Mouse (Mus musculus) urinary bladder, postnatal 14 days (tissue): Measurements from ENCODE around the gene Ddx4.
A peak's percentile ranks its signal among the peaks of the same experiment; 100 is the strongest.
"Not testable (repeated sequence)": the region's sequence is repeated elsewhere in the genome, so short reads cannot be mapped to it uniquely, and the experiment has no call there.

Source experiments
- DNase-seq: peaks from one replicate; pipeline ENCODE4 v3.0.0; 2021; ENCODE audit warnings: low spot score

Gene Ddx4

DNA sequence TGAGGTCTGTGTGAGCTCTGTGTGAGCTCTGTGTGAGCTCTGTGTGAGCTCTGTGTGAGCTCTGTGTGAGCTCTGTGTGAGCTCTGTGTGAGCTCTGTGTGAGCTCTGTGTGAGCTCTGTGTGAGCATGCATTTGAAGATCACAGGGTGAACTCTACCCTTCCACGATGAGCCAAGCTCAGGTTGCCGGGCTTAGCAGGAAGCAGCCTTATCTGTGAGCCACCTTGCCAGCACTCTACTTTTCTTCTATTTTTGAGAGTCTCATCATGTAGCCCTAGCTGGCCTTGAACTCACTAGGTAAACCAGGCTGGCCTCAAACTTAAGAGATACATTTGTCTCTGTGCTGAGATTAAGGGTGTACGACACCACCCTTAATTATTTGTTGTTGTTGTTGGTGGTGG, 15.8 kb downstream of the Ddx4 start:
- DNase-seq: no peak

DNA sequence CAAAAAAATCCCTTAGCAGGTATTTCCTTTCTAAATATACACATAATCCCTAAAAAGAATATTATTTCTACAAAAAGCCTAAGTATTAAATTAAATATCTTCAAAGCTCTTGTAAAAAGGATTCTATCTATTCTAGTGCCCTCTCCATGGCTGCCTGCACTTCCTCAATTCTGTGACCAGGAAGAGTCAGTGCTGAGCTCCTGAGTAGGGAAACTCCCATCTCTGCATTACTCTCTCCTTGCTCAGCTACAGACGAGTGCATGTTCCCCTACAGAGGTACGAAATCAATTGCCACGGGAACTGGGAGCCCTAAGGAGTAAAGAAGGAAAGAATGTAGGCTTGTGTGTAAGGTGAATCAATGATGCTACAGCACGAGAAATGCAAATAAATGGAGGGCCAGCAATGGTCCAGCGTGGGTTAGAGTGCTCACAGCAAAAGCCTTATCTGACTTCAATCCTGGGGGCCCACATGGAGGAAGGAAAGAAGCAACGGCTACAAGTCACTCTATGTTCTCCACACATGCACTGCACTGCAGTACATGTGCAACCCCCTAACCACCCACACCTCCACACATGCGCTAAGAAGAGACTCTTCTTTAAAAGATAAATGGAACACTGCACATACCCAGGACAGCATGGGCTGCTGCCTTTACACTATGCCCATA, 17.0 kb downstream of the Ddx4 start:
- DNase-seq: no peak

DNA sequence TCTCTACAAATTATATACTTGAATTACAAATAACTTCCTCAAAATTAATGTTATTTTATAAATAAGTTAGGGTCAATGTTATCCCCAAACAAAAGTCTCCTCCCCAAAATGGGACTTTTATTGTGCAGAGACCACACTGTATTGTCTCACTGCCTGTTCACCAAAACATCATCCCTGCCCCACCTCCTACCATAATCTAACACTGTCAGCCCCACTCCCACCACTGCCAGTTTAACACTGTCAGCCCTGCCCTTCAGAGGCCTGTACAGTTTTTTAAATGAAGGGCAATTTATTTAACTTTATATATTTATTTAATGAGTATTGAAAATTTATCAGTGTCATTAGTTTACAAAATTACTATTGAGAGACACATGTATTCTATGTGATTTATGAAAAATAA, 26.7 kb downstream of the Ddx4 start:
- DNase-seq: no peak

DNA sequence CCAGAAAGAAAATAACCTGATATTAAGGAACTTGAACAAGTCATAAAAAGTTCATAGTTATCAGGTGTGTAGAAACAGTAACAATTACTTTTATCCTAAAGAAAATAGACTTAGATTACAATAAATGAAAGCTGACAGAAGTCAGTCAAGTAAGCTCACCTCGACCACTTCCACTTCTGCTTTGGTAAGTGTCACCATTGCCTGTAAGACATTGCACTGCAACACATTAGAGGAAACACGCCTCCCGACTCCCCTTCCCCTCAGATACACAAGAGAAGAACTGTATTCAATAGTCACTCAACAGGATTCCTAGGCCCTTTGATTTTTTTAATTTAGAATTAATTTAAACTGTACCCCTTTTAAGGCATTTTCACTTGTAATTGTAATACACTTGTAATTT, 27.7 kb downstream of the Ddx4 start:
- no peak for DNase-seq

DNA sequence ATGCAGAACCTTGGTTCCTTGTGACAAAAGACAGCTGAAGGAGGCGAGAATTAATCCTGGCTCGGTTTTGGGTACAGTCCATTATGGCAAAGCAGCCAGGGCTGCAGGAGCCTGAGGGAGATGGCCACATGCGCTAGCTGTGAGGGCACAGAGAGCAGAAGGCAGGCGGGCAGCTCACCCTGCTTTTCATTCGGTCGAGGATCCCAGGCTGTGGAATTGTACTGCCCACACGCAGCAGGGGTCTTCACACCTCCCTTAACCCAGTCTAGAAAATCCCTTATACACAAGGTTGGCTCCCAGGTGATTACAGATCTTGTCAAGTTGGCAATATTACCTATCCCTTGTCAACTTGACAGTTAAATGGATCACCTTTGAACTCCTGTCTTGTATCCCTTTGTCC, 28.6 kb downstream of the Ddx4 start:
- no peak for DNase-seq

DNA sequence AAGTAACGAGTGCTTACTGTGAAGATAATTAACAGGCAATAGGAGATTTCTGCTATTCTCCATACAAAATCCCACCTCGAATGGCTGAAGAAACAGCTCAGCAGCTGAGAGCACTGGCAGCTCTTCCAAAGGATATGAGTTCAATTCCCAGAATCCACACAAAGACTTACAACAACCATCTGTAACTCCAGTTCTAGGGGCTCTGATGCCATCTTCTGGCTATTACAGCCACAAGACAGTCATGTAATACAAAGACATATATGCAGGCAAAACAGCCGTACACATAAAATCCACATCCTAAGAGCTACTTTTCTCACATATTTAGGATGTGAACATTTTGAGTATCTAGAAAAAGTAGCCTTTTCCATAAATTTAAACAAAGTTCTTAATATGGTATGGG, 30.7 kb downstream of the Ddx4 start:
- DNase-seq: no peak

DNA sequence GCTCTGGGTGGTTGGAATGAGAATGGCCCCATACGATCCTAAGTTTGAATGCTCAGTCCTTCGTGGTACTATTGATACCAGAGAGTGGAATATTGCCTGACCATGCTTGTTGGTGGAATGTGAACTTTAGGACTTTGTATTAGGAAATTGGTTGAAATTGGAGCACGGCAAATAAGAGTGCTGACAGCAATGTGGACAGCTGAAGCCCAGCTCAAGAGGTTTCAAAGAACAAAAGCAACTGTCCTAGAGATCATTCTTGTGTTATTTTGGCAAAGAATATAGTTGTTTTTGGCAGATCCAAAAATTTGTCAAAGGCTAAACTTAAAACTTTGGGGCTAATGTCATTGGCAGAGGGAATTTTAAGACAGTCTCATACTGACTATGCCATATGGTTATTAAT, 43.7 kb downstream of the Ddx4 start:
- no peak for DNase-seq

DNA sequence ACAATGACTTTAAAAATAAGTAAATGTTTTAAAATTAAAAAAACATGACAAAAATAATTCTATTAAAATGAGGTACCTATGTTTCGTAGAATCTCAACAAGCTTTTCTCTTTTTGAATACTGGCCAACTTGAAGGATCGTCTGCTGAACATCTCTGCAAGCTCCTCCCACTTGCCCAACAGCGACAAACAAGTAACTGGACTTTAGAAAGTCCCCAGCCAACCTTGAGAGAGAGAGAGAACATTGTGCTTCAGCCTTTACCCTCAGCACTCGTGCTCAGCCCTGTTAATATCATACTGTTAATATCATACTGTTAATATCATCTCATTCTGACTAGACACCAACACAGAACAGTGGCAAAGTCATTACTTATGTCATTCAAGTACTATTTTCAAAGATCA, 47.9 kb downstream of the Ddx4 start:
- DNase-seq: no peak

DNA sequence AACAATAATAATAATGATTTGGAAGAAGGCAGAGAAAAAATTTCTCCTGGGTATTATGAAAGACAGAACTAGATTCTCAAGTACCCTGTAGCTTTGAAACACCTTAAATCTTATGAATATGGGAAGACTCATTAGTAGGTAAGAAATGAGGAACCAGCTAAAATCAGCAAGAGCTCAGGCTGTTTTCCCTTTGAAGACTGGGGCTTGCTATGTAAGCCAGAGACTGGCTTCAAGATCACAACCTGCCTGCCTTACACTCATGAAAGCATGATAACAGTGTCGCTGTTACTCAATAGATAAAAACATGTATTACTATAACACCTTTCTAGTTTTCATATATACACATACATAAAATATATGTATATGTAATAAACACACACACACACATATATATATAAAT, 48.4 kb downstream of the Ddx4 start:
- no peak for DNase-seq

DNA sequence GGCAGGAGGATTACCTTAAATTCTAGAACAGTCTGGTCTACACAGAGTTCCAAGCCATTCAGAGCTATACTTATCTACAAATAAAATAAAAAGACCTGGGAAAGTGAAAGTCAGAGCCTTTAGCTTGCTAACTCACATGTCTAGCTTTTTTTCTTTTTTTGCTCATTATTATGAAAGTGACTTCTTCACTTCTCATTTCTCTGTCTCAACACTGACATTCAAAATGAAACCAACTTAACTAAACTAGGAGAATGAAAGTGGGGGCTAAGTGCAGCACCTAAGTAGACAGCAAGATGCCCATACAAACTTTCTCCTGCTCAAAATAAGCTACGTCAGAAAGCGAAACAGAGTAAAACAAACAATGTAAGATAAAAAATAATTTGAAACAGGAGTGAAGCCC, 49.7 kb downstream of the Ddx4 start:
- DNase-seq: no peak

DNA sequence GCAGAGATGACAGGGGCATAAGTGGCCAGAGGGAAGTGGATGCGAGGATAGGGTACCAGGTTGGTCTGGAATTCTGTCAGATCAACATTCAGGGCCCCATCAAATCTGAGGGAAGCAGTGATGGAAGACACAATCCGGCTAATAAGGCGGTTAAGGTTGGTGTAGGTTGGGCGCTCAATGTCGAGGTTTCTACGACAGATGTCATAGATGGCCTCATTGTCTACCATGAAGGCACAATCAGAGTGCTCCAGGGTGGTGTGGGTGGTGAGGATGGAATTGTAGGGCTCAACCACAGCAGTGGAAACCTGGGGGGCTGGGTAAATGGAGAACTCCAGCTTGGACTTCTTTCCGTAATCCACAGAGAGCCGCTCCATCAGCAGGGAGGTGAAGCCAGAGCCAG, 58.0 kb downstream of the Ddx4 start, which contains the start of gene Il31ra:
Gene Il31ra, minus strand, starts transcription at position 101 of the 400 bp plus-strand sequence.
- not testable (repeated sequence) for DNase-seq

DNA sequence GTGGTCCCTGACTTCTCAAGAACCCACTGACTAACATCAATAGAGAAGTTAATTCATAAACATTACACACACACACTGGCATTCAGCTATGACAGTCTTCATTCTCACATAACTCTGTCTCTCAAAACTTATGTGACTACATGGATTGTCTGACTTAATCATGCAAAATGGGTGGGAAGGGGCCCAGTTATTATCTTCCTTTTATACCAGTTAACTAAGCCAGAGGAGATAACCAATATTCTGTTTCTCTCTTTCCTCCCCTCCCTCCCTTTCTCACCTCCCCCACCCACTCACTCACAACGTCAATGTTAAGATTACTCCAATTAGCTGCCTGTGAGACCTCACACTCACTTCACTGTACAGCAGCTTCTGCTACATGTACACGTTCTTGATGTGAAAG, 62.0 kb downstream of the Ddx4 start:
- DNase-seq: no peak

DNA sequence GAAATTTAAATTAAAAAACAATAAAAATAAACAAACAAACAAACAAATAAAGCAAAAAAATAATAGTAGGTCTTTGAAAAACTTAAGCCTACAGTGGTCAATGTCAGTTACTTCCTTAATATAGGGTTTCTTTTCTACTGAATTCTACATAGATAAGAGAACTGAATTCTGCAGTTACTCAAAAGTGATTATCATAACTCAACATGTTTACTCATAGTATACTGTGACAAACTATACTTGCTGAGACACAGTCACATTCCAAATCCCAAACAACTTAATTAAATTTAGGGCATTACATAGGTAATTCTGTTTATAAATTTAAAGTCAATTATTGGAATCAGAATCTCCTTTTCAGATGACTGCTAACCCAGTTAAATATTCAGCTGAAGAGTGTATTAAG, 62.6 kb downstream of the Ddx4 start:
- no peak for DNase-seq

DNA sequence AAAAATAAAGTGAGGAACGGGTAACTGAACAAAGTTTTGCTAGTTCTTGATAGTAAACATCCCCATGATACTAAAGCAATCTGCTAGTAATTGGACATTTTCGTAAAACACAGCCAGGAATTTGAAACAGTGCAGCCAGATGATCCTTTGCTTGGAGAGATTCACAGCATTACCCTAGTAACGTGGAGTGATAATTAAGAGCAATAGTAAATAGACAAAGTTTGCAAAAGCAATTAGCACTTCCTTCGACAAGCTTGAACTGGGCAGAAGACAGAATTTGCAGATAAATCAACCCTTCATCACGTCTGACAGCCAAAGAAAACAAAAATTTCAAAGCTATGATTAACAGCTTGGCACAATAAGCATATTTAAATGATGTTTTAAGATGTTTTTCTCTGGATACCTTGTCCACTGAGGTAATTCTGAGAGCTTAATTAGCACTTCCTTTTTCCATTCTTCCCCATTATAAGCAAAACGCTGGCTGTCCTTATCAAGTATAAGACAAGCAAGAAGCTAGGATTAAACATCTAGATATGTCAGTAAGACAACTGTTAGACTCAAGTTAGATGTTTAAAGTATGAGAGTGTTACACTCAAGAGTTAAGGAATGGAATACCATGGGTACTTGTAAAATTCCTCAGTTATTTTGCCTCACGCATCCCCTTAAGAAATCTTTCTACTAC, 67.6 kb downstream of the Ddx4 start:
- DNase-seq: no peak

DNA sequence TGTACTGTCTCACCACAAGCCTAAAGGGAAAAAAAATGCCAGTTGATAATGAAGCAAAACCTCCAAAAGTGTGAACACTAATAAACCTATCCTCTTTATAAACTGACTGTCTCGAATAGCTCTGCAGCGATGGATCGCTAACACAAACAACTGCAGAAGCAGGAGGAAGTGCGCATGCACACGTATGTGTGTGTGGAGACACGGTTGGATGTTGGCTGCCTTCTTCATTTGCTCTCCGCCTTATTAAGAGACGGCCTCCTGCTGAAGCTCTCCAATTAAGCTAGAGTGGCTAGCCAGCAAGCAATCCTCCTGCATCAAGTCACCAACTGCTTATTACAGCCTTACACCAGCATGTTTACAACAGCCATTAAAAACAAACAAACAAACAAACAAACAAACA, 70.0 kb downstream of the Ddx4 start:
- no peak for DNase-seq

DNA sequence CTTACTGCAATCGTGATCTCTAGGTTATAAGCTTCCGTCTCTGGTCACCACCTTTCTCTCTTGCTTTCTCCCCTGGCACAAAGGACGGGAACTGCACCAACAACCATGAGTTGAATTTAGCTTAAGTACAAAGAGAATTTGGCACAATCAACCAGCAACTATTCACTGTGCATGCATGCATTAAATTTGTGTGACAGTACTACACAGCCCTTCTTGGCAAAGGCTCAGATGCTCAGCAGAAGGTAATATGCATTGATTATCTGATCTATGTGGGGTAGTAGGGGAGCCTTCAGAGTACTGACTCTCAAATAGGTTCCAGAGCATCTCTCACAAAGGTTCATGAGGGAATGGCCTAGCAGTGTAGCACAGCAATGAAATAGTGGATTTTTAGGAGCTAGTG, 70.5 kb downstream of the Ddx4 start:
- DNase-seq: no peak

DNA sequence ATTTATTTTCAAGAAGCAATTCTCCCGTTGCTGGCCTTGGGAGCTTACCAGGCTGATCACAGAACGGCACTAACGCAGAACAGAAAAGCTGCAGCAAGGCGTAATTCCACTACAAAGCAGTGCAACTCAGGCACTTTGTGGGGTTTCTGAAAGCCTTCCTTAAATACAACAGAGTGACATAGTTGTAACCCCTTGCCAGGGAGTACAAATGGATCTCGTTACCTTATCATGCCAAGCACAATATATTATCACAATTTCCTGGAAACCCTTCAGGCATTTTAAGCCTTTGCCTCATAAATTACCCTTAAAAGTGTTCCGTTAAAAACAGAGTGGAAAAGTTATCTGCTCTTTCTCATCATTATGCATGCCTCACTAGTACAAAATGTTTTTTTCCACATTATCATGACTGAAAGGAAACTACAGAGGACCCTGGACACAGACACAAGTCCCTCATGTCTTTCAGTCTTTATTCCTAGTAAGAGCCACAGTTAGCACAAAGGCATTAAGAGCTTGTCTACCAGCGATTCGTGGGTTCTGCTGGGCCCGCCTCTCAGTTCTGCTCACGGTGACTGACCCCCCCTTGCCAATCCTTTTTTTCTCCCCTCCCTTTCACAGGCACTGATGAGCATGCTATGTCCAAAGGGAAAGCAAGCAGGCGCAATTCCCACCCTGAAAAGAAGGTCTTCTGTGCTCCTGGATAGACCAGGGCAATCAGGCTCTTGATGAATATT, 71.5 kb downstream of the Ddx4 start:
- no peak for DNase-seq

DNA sequence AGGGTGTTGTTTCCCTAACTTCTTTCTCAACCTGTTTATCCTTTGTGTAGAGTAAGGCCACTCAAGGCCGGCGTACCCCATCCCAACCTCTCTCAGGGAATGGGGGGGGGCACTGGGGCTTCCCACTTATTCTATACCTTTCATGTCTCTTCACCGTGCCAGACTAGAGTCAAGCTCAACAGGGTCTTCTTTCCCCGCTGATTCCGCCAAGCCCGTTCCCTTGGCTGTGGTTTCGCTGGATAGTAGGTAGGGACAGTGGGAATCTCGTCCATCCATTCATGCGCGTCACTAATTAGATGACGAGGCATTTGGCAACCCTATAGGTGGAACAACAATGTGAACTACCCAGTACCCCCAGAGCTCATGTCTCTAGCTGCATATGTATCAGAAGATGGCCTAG, 74.2 kb downstream of the Ddx4 start:
- DNase-seq: peak; percentile 100

DNA sequence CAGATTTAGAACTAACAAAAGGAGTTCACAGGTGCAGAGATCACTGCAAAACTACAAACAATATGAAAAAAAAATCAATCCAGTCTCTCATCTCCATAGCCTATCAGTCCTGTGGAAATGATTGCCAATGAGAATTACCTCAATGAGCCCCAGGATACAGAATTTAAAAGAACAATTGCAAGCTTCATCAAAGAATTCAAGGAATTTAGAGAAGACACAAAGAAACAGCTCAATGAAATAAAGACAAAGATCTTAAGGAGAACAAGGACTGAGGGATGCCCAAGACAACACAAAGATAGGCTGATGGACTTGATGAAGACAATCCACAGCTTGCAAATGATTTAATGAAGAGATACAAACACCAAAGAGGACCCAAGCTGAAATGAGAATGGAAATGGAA, 78.5 kb downstream of the Ddx4 start:
- DNase-seq: no peak

DNA sequence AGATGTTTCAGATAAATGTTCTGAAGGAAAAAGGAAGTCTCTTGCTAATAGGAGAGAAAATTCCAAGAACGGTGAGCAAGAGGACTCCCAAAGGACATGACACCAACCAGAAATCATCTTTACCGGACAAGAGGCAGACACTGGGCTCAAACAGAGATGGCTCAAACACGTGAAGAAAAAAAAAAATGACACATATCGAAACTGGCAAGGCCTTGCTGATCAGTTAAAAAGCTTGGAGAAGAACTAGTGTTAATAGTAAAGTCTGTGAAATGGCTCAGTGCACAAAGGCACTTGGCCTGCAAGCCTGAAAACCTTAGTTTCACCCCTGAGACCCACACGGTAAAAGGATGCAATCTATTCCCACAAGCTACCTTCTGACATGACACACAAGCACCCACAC, 81.5 kb downstream of the Ddx4 start:
- no peak for DNase-seq

DNA sequence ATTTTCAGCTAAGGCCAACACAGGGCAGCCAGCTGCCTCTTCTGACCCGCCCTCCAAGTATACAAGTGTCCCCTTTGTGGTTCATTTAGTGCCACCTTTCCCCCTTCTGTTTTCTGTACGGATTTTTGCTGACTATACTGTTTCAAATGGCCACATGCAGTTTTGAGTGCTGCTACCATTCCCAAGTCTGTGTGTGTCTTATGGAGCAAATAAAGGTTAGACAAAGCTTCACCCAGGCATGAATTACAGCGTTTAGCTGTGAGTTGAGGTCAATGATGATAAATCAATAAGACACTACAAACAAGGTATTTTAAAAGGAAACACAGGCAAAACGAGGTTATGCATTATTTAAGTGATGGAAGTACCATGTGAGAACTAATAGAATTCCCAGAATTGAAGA, 82.7 kb downstream of the Ddx4 start:
- DNase-seq: no peak

DNA sequence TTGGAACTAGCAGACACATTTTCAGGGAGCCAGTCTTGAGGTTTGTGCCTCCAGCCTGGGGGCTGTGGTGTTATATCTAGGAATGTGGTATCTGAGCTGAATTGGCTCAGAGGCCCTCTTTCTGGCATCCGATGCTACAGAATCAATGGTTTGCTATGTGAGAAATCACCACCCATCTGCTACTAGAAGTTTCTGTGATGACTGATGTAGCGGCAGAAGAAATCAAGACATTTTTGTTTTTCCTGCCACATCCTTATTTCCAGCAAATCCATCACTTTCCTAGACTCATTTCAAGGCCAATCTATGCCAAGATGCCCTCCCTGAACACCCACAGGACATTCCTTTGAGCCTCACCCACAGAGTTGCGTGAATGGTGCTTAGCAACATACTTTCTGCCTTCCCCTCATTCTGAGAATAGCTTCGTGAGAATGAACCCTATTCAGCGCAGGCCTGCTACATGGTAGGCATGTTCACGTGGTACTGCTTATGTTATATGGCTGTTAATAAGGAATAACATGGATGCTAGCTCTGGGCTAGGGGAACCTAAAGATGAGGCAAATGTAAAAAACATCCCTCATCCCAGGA, 91.6 kb downstream of the Ddx4 start:
- DNase-seq: no peak

DNA sequence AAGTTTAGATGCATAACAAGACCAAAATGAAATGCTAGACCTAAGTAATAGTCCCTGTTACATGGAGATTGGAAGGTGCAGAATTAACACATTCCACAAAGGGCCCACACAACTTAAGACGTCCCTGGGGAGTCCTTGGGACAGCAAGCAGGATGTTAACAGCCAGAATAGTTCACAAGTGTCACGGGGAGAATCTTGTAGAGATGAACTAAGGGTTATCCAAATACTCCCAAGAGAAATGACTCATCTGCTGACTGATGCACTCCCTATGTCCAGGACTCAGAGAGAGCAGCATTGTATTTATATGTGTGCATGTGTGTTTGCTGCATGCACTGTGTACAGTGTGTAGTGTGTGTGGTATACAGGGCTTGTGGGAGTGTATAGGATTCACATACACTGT, 95.8 kb downstream of the Ddx4 start:
- DNase-seq: no peak
